Mouse (Mus musculus) myocyte (in vitro differentiated cells): ENCODE measurements around the gene Nek11.

ENCODE experiments used
- E2F4 ChIP-seq: IDR thresholded peaks from one replicate; pipeline ENCODE4 v1.6.1; 2011; ENCODE audit warnings: mild to moderate bottlenecking, control low read depth, moderate library complexity; ENCODE audit not compliant: insufficient read depth
- MAX ChIP-seq: IDR thresholded peaks from one replicate; pipeline ENCODE4 v1.6.1; 2011; ENCODE audit warnings: low read depth, mild to moderate bottlenecking, control low read depth
- MYOD1 ChIP-seq, 3 experiments: IDR thresholded peaks; one replicate each; pipeline ENCODE4 v1.6.1; 2011; ENCODE audit warnings: control low read depth in 2 of 3, low read depth in 2 of 3, mild to moderate bottlenecking in 2 of 3, moderate library complexity in 1 of 3; ENCODE audit not compliant: insufficient read length in 2 of 3, control insufficient read depth in 1 of 3
- POLR2A ChIP-seq: IDR thresholded peaks from one replicate; pipeline ENCODE4 v1.6.1; 2011; ENCODE audit warnings: low read depth, mild to moderate bottlenecking, control low read depth, moderate library complexity; ENCODE audit not compliant: insufficient read length
- POLR2AphosphoS2 ChIP-seq: IDR thresholded peaks from one replicate; pipeline ENCODE4 v1.6.1; 2011; ENCODE audit warnings: low read depth, control low read depth; ENCODE audit not compliant: insufficient read length
- SRF ChIP-seq: IDR thresholded peaks from one replicate; pipeline ENCODE4 v1.6.1; 2011; ENCODE audit warnings: low read depth; ENCODE audit not compliant: control insufficient read depth, insufficient read length
- TCF12 ChIP-seq: IDR thresholded peaks from one replicate; pipeline ENCODE4 v1.6.1; 2011; ENCODE audit warnings: mild to moderate bottlenecking, control low read depth; ENCODE audit not compliant: poor library complexity, insufficient read depth, severe bottlenecking
- TCF3 ChIP-seq: IDR thresholded peaks from one replicate; pipeline ENCODE4 v1.6.1; 2011; ENCODE audit warnings: low read depth, control low read depth; ENCODE audit not compliant: insufficient read length
- USF1 ChIP-seq: IDR thresholded peaks from one replicate; pipeline ENCODE4 v1.6.1; 2011; ENCODE audit warnings: low read depth, mild to moderate bottlenecking, control low read depth, moderate library complexity

- TF ChIP-seq USF1 (no peak), MAX (no peak), E2F4 (no peak), POLR2A (no peak), MYOD1 (IDR thresholded peaks at IDR 0.05; ENCODE audit: control insufficient read depth in 1 of 3, insufficient read length in 2 of 3, low read depth in 2 of 3) (no peak), SRF (no peak), TCF3 (no peak), TCF12 (no peak), POLR2AphosphoS2 (no peak)
These were observed 256.1 kb downstream of the Nek11 start for GRCm38 (mm10) chr9:105139204-105139603.
